Mouse (Mus musculus): ENCODE data around the gene Lpar6.
A peak's percentile ranks its signal among the peaks of the same experiment; 100 is the strongest.

Gene Lpar6

DNA sequence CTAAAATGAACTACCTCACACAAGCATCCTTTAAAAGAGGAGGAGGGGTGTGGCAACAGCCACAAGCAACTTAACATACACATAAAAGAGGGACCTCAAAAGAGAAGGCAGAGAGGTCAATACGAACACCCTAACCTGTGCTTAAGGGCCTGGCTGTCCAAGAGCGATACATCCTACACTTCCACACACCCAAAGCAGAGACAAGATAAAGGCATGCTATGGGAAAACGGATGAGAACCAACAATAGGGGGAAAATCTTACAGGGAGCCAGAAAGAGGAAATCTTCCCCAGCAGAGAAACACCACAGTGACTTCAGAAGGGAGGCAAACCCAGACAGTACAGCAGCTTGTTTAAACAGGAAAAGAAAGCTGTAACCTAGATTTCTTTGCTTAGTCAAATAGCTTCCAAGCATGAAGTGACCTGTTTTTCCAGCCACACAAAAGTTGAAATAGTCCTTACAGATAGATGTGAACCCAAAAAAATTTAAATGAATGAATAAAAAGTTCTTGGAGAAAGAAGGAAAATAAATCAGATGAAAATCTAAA, 17.8 kb downstream of the Lpar6 start:
- DNase-seq (ENCODE audit: low spot score in 2 of 2): no peak

DNA sequence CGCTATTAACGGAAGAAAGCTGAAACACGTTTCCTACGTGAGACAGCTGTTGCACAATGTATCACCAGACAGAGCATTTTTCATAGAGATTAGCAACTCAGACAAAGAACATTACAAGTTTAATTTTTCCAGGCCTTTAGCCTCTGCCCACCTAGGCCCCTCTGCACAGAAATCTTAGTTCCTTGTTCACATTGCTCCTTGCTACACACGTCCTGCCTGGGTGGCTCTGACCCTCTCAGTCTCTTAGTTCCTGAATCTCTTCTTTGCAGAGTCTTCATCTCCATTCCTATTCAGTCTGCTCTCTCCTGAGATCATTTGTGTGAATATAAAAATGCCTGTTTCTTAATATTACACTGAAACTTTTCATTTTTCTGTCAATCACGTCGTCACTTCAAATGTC, 19.7 kb downstream of the Lpar6 start:
- DNase-seq (ENCODE audit: low spot score in 2 of 2): no peak

GRCm38 (mm10) chr14:73258181-73258580, 20.5 kb downstream of the Lpar6 start:
- DNase-seq (ENCODE audit: low spot score in 2 of 2): no peak

- no peak for DNase-seq (ENCODE audit: low spot score in 2 of 2)
Measured at GRCm38 (mm10) chr14:73262210-73262609, 24.5 kb downstream of the Lpar6 start.

GRCm38 (mm10) chr14:73266166-73266565, 28.5 kb downstream of the Lpar6 start:
- peak in 1 of 2 experiments; percentile 19 for DNase-seq (ENCODE audit: low spot score in 2 of 2)

DNA sequence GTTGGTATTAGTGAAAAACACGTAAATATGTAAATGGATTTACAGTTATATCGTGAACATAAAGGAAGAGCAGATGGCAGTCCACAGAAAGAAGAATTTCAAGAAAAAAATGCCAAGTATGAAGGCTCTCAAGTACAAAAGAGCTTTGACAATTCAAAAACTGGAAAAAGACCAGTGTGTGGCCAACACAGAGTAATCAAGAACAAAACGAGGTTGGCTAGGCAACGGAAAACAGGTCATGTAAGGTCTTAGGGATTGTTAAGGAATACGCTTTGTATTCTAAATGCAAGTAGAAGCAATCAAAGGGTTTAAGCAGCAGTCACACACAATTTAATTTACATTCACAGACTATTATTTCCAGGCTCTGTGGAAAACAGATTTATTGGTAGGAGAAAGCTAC, 34.1 kb downstream of the Lpar6 start:
- DNase-seq (ENCODE audit: low spot score in 2 of 2): no peak

DNA sequence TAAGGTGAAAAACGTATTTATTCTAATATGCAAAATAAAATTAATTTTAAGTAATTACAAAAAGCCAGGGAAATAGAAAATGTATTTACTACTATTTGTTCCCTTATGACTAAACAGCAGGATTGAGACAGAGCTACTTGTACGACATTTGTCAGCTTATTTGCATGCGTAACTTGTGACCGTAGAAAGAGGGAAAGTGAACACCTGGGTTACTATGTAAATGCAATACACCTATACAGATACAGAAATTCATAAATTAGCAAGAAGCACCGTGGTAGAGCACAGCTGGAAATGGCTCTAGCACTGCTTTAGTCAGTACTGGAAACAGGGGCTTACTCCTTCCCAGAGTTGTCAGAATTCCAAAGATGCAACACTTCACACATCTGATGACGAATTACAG, 41.4 kb downstream of the Lpar6 start:
- no peak for DNase-seq (ENCODE audit: low spot score in 2 of 2)

GRCm38 (mm10) chr14:73280996-73281395, 43.3 kb downstream of the Lpar6 start:
- DNase-seq (ENCODE audit: low spot score in 2 of 2): no peak

GRCm38 (mm10) chr14:73289915-73290314, 52.2 kb downstream of the Lpar6 start:
- no peak for DNase-seq (ENCODE audit: low spot score in 2 of 2)

DNA sequence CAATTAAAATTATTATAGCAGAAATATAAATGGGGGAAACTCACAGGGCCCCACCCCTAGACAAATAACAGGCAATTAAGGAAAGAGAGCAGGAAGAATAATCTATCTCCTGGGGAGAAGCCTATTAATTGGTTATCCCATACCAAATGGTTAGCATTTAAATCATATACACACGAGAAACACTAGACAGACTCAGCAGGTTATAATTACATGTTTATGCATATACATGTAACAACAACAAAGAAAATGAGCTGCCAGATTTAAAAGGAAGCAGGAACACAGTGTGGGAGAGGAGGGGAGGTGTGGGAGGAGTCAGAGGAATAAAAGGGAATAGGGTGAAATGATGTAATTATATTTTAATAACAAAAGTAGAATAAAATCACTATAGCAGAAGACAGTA, 54.7 kb downstream of the Lpar6 start:
- DNase-seq (ENCODE audit: low spot score in 2 of 2): no peak

Data from spleen, postnatal 36 days (tissue).